Mouse (Mus musculus) ES-Bruce4 (cell line): Measurements from ENCODE around the gene 4930469K13Rik.

Experiments
- CTCF ChIP-seq: IDR thresholded peaks from one replicate; pipeline ENCODE4 v1.8.1; 2011; ENCODE audit warnings: low read depth, low read length
- EP300 ChIP-seq: IDR thresholded peaks from 2 replicates; pipeline ENCODE4 v1.6.1; 2011; ENCODE audit warnings: low read depth, low read length; ENCODE audit not compliant: insufficient read depth
- POLR2A ChIP-seq: IDR thresholded peaks from one replicate; pipeline ENCODE4 v1.8.1; 2011; ENCODE audit warnings: low read length; ENCODE audit not compliant: insufficient read depth

- TF ChIP-seq CTCF (no peak), POLR2A (no peak), EP300 (no peak)
Observed at GRCm38 (mm10) chr11:33969199-33969598, 129.2 kb downstream of the 4930469K13Rik start.
